29 mouse cellular contexts compared by ENCODE assay signal in genomic region chr2:39091966-39092365, GRCm38 (mm10). TPM values are rescaled to one million over a fixed set of nuclear protein-coding genes. Genes with fewer than 3 reads are reported as not detected.
A peak's percentile ranks its signal among the peaks of the same experiment; 100 is the strongest.
DNase-seq lines count a peak whose midpoint lies in the region; ATAC-seq and TF ChIP-seq lines count a peak whose summit lies in the region.
"Had no signal": no experiment of that assay in that cellular context is flagged by ENCODE, and none has a peak within 500 bp of the region (broad histone marks: within the 10 kb centered on the region; RNA-seq: fewer than 3 reads in every experiment).

No protein-coding gene starts in this region.

- no peak overlapping the region for H3K27ac ChIP-seq in embryonic facial prominence, embryonic 11.5 days (replicated peaks; ENCODE audit: low read depth, low read length)
- no peak overlapping the region for H3K27ac ChIP-seq in embryonic facial prominence, embryonic 10.5 days (replicated peaks)
- H3K27ac ChIP-seq in lung, embryonic 14.5 days (ENCODE audit: low read depth), result no peak overlapping the region
- H3K27ac ChIP-seq in embryonic facial prominence, embryonic 15.5 days (replicated peaks), result 0 out of 2 replicates have a peak overlapping the region, but pooled peaks have one; percentile 22
- H3K27ac ChIP-seq: heart, embryonic 13.5 days; hindbrain, embryonic 14.5 days; limb, embryonic 15.5 days; liver, embryonic 13.5 days; midbrain, embryonic 10.5 days; midbrain, embryonic 15.5 days; neural tube, embryonic 15.5 days; stomach, embryonic 15.5 days had no signal

- H3K4me2 ChIP-seq in embryonic facial prominence, embryonic 11.5 days (ENCODE audit: low read depth, low read length), result no peak overlapping the region
- no peak overlapping the region for H3K4me2 ChIP-seq in lung, embryonic 14.5 days
- no peak overlapping the region for H3K4me2 ChIP-seq in embryonic facial prominence, embryonic 15.5 days (replicated peaks)
- H3K4me2 ChIP-seq: heart, embryonic 13.5 days; hindbrain, embryonic 14.5 days; limb, embryonic 15.5 days; liver, embryonic 13.5 days; midbrain, embryonic 15.5 days; neural tube, embryonic 15.5 days; stomach, embryonic 15.5 days had no signal

- H3K4me1 ChIP-seq in embryonic facial prominence, embryonic 11.5 days (ENCODE audit: control insufficient read depth, insufficient read depth, low read length), result no peaks in the 10 kb centered on the region
- H3K4me1 ChIP-seq in embryonic facial prominence, embryonic 10.5 days, result no peaks in the 10 kb centered on the region
- no peaks in the 10 kb centered on the region for H3K4me1 ChIP-seq in lung, embryonic 14.5 days (ENCODE audit: insufficient read depth)
- H3K4me1 ChIP-seq in lung, adult 2 months (ENCODE audit: control insufficient read depth, insufficient read depth, low read length), result no peaks in the 10 kb centered on the region
- no peaks in the 10 kb centered on the region for H3K4me1 ChIP-seq in embryonic facial prominence, embryonic 15.5 days
- H3K4me1 ChIP-seq: heart, embryonic 13.5 days; limb, embryonic 15.5 days; liver, embryonic 13.5 days; midbrain, embryonic 10.5 days; midbrain, embryonic 15.5 days; neural tube, embryonic 15.5 days; stomach, embryonic 15.5 days had no signal

- H3K4me3 ChIP-seq in embryonic facial prominence, embryonic 11.5 days (ENCODE audit: low read depth, low read length), result no peak overlapping the region
- H3K4me3 ChIP-seq in embryonic facial prominence, embryonic 10.5 days, result no peak overlapping the region
- H3K4me3 ChIP-seq in lung, embryonic 14.5 days (ENCODE audit: low read depth, low read length), result no peak overlapping the region
- no peak overlapping the region for H3K4me3 ChIP-seq in lung, adult 2 months (replicated peaks; ENCODE audit: extremely low read depth, low read depth, low read length)
- H3K4me3 ChIP-seq in embryonic facial prominence, embryonic 15.5 days (replicated peaks), result no peak overlapping the region
- H3K4me3 ChIP-seq: heart, embryonic 13.5 days; limb, embryonic 15.5 days; liver, embryonic 13.5 days; midbrain, embryonic 10.5 days; midbrain, embryonic 15.5 days; neural tube, embryonic 15.5 days; stomach, embryonic 15.5 days had no signal

- H3K27me3 ChIP-seq in embryonic facial prominence, embryonic 11.5 days (ENCODE audit: control insufficient read depth, insufficient read depth, low read length), result no peaks in the 10 kb centered on the region
- no peaks in the 10 kb centered on the region for H3K27me3 ChIP-seq in embryonic facial prominence, embryonic 10.5 days (replicated peaks; ENCODE audit: low read depth, poor library complexity, severe bottlenecking)
- H3K27me3 ChIP-seq in lung, embryonic 14.5 days (ENCODE audit: insufficient read depth, low read length), result no peaks in the 10 kb centered on the region
- no peaks in the 10 kb centered on the region for H3K27me3 ChIP-seq in embryonic facial prominence, embryonic 15.5 days
- H3K27me3 ChIP-seq: heart, embryonic 13.5 days; limb, embryonic 15.5 days; liver, embryonic 13.5 days; midbrain, embryonic 15.5 days; neural tube, embryonic 15.5 days; stomach, embryonic 15.5 days had no signal

- no peaks in the 10 kb centered on the region for H3K36me3 ChIP-seq in embryonic facial prominence, embryonic 11.5 days (replicated peaks; ENCODE audit: control insufficient read depth, insufficient read depth, low read depth, low read length)
- H3K36me3 ChIP-seq in embryonic facial prominence, embryonic 10.5 days (replicated peaks), result peaks cover 56% of the 10 kb centered on the region
- H3K36me3 ChIP-seq in lung, embryonic 14.5 days (ENCODE audit: insufficient read depth), result peaks cover 16% of the 10 kb centered on the region; the same call in 1 of the 2 replicates
- peaks cover 20% of the 10 kb centered on the region; the same call in 1 of the 2 replicates for H3K36me3 ChIP-seq in embryonic facial prominence, embryonic 15.5 days

- WGBS in embryonic facial prominence, embryonic 11.5 days, result 88% methylated on average over 1 of the region's 1 CpGs
- 88% methylated on average over 1 of the region's 1 CpGs for WGBS in embryonic facial prominence, embryonic 10.5 days
- WGBS in lung, embryonic 14.5 days, result 70% methylated on average over 1 of the region's 1 CpGs
- WGBS in lung, adult 2 months, result 86% methylated on average over 1 of the region's 1 CpGs
- WGBS in embryonic facial prominence, embryonic 15.5 days, result 40% methylated on average over 1 of the region's 1 CpGs

- no peak for ATAC-seq in embryonic facial prominence, embryonic 11.5 days (replicated peaks; ENCODE audit: insufficient number of reproducible peaks, low FRiP score, low TSS enrichment, low read depth)
- no peak for ATAC-seq in lung, embryonic 14.5 days (ENCODE audit: insufficient read depth)
- no peak for ATAC-seq in embryonic facial prominence, embryonic 15.5 days (ENCODE audit: insufficient number of reproducible peaks, low FRiP score, low TSS enrichment, low read depth)
- ATAC-seq: activated CD4-positive, CD25-positive, alpha-beta regulatory T cell, adult 4 months; forebrain, postnatal 0 days; inflammation-experienced regulatory T-cells, adult 6 months; midbrain, embryonic 15.5 days had no signal

- DNase-seq in embryonic facial prominence, embryonic 11.5 days (ENCODE audit: low spot score), result peak; percentile 8
- DNase-seq in embryonic facial prominence, embryonic 10.5 days (ENCODE audit: low spot score), result no peak
- DNase-seq in lung, embryonic 14.5 days, result peak; percentile 3
- no peak for DNase-seq in lung, adult 2 months
- DNase-seq in gastrocnemius, postnatal 14 days, result no peak
- no peak for DNase-seq in left cerebral cortex, adult 18-20 months (ENCODE audit: low spot score in 2 of 2)
- DNase-seq: B cell, adult 2 months; cerebellum, adult 11 months; cerebellum, adult 9-10 months; cerebellum, postnatal 36 days; forebrain, postnatal 0 days; heart, postnatal 10 days; kidney, adult 18-20 months; kidney, postnatal 14 days; liver, embryonic 13.5 days; lung, adult 18-20 months; lung, postnatal 14 days; retina, postnatal 1 day; right cerebral cortex, postnatal 25 days had no signal

- no peaks in the 10 kb centered on the region for H3K9me3 ChIP-seq in embryonic facial prominence, embryonic 11.5 days (replicated peaks; ENCODE audit: control insufficient read depth, low read length)
- H3K9me3 ChIP-seq in embryonic facial prominence, embryonic 10.5 days, result no peaks in the 10 kb centered on the region
- no peaks in the 10 kb centered on the region for H3K9me3 ChIP-seq in lung, embryonic 14.5 days (ENCODE audit: low read depth, low read length)
- no peaks in the 10 kb centered on the region for H3K9me3 ChIP-seq in embryonic facial prominence, embryonic 15.5 days (replicated peaks)
- H3K9me3 ChIP-seq: heart, embryonic 13.5 days; limb, embryonic 15.5 days; liver, embryonic 13.5 days; midbrain, embryonic 10.5 days; midbrain, embryonic 15.5 days; neural tube, embryonic 15.5 days; stomach, embryonic 15.5 days had no signal

- TF ChIP-seq POLR2A in lung, adult 2 months (IDR thresholded peaks at IDR 0.05; ENCODE audit: borderline replicate concordance, extremely low read depth, low read depth, low read length), result no peak

- TF ChIP-seq CTCF in lung, embryonic 14.5 days (IDR thresholded peaks at IDR 0.05; ENCODE audit: low read depth), result no peak
- TF ChIP-seq CTCF in lung, adult 2 months (IDR thresholded peaks at IDR 0.05; ENCODE audit: insufficient read depth, low read length), result no peak

- H3K9ac ChIP-seq in embryonic facial prominence, embryonic 11.5 days (replicated peaks; ENCODE audit: low read length), result no peak overlapping the region
- H3K9ac ChIP-seq in lung, embryonic 14.5 days, result no peak overlapping the region
- H3K9ac ChIP-seq in embryonic facial prominence, embryonic 15.5 days, result no peak overlapping the region
- H3K9ac ChIP-seq: forebrain, postnatal 0 days; heart, embryonic 13.5 days; hindbrain, embryonic 14.5 days; limb, embryonic 15.5 days; liver, embryonic 13.5 days; midbrain, embryonic 15.5 days; neural tube, embryonic 15.5 days; stomach, embryonic 15.5 days had no signal

- intact Hi-C loops in gastrocnemius, postnatal 14 days (cut with DNase I; ENCODE audit: low total_unique reads), result no loop called here

RNA-seq across cellular contexts. Expression of gene Golga1, which starts 26.6 kb away (rescaled TPM):
- 28.6 and 33.4 TPM in 2 replicates for polyA plus RNA-seq in embryonic facial prominence, embryonic 11.5 days (2014; fragmentation: Nextera tagmentation; extraction: Ambion mirVana)
- polyA plus RNA-seq in embryonic facial prominence, embryonic 10.5 days (2016; fragmentation: Nextera tagmentation; extraction: Ambion mirVana), result 24.8 and 24.9 TPM in 2 replicates
- polyA plus RNA-seq in lung, embryonic 14.5 days (2014; fragmentation: Nextera tagmentation; extraction: Ambion mirVana), result 24.5 and 27.2 TPM in 2 replicates
- polyA plus RNA-seq in lung, adult 2 months (2012; rRNA removed), result 7.5 and 10.2 TPM in 2 replicates
- polyA plus RNA-seq in embryonic facial prominence, embryonic 15.5 days (2015; fragmentation: Nextera tagmentation; extraction: Ambion mirVana), result 28.2 and 29.0 TPM in 2 replicates
- 10 to 100 TPM in 1 of 2 experiments, 1 to 10 TPM in 1; 9.8 to 10.5 TPM for total RNA-seq in gastrocnemius, postnatal 14 days (2021)
- 10 to 100 TPM; 28.3 to 32.2 TPM for total RNA-seq in left cerebral cortex, adult 18-20 months (2021)

Comparison
In these comparisons a context has a peak if more than half of its experiments do, and no peak if none do; other contexts are left out.
1. DNase-seq: peak in embryonic facial prominence, embryonic 11.5 days (single experiment) and lung, embryonic 14.5 days (single experiment); none in embryonic facial prominence, embryonic 10.5 days (single experiment), lung, adult 2 months (single experiment), gastrocnemius, postnatal 14 days (single experiment) and left cerebral cortex, adult 18-20 months (0 of 2).